Mouse (Mus musculus): ENCODE measurements at regions not wholly inside any gene's neighbourhood (a gene's known extent, or its start where the extent isn't known, plus 50 kb on each side); places are given as distances from the start of the nearest gene placed in this dataset.

GRCm38 (mm10) chr4:47724331-47725004 lies 250.0 kb downstream of the Sec61b start:
- no peak for DNase-seq (ENCODE audit: low spot score)

GRCm38 (mm10) chr4:47725005-47725340 lies 250.5 kb downstream of the Sec61b start:
- no peak for DNase-seq (ENCODE audit: low spot score)

- DNase-seq (ENCODE audit: low spot score), result no peak
These were observed 272.2 kb downstream of the Sec61b start for GRCm38 (mm10) chr4:47746498-47747190.

- no peak for DNase-seq (ENCODE audit: low spot score)
These were observed 272.6 kb upstream of the Nr4a3 start for GRCm38 (mm10) chr4:47772230-47772920.

GRCm38 (mm10) chr4:47774664-47775063 lies 270.3 kb upstream of the Nr4a3 start:
- DNase-seq (ENCODE audit: low spot score), result no peak

GRCm38 (mm10) chr4:47781039-47781438 lies 263.9 kb upstream of the Nr4a3 start:
- DNase-seq (ENCODE audit: low spot score), result no peak

GRCm38 (mm10) chr4:47796977-47797376 lies 248.0 kb upstream of the Nr4a3 start:
- DNase-seq (ENCODE audit: low spot score), result no peak

GRCm38 (mm10) chr4:47799165-47799564 lies 245.8 kb upstream of the Nr4a3 start:
- no peak for DNase-seq (ENCODE audit: low spot score)

- no peak for DNase-seq (ENCODE audit: low spot score)
These were observed 241.8 kb upstream of the Nr4a3 start for GRCm38 (mm10) chr4:47803111-47803510.

GRCm38 (mm10) chr4:47807877-47808276 lies 237.1 kb upstream of the Nr4a3 start:
- DNase-seq (ENCODE audit: low spot score), result no peak

- DNase-seq (ENCODE audit: low spot score), result no peak
These were observed 230.9 kb upstream of the Nr4a3 start for GRCm38 (mm10) chr4:47814030-47814429.

- no peak for DNase-seq (ENCODE audit: low spot score)
These were observed 226.4 kb upstream of the Nr4a3 start for GRCm38 (mm10) chr4:47818371-47819159.

- DNase-seq (ENCODE audit: low spot score), result no peak
These were observed 224.4 kb upstream of the Nr4a3 start for GRCm38 (mm10) chr4:47820562-47820961.

- DNase-seq (ENCODE audit: low spot score), result no peak
These were observed 221.7 kb upstream of the Nr4a3 start for GRCm38 (mm10) chr4:47823299-47823698.

GRCm38 (mm10) chr4:47824083-47824482 lies 220.9 kb upstream of the Nr4a3 start:
- DNase-seq (ENCODE audit: low spot score), result no peak

GRCm38 (mm10) chr4:47832905-47833304 lies 212.0 kb upstream of the Nr4a3 start:
- no peak for DNase-seq (ENCODE audit: low spot score)

- no peak for DNase-seq (ENCODE audit: low spot score)
These were observed 206.5 kb upstream of the Nr4a3 start for GRCm38 (mm10) chr4:47838411-47838810.

GRCm38 (mm10) chr4:47842128-47842656 lies 202.8 kb upstream of the Nr4a3 start:
- peak; percentile 26 for DNase-seq (ENCODE audit: low spot score)

GRCm38 (mm10) chr4:47845239-47845638 lies 199.7 kb upstream of the Nr4a3 start:
- DNase-seq (ENCODE audit: low spot score), result no peak

- DNase-seq (ENCODE audit: low spot score), result no peak
These were observed 198.3 kb upstream of the Nr4a3 start for GRCm38 (mm10) chr4:47846389-47847318.

- DNase-seq (ENCODE audit: low spot score), result no peak
These were observed 183.8 kb upstream of the Nr4a3 start for GRCm38 (mm10) chr4:47861151-47861550.

Measured in urinary bladder, postnatal 25 days (tissue).